Mouse (Mus musculus): ENCODE data around the gene Zg16. TPM values are rescaled to one million over a fixed set of nuclear protein-coding genes. Genes with fewer than 3 reads are reported as not detected.
A peak's percentile ranks its signal among the peaks of the same experiment; 100 is the strongest.

The Zg16 gene
- polyA plus RNA-seq, 1 experiment from 2014 or later = 7.6 TPM

DNA sequence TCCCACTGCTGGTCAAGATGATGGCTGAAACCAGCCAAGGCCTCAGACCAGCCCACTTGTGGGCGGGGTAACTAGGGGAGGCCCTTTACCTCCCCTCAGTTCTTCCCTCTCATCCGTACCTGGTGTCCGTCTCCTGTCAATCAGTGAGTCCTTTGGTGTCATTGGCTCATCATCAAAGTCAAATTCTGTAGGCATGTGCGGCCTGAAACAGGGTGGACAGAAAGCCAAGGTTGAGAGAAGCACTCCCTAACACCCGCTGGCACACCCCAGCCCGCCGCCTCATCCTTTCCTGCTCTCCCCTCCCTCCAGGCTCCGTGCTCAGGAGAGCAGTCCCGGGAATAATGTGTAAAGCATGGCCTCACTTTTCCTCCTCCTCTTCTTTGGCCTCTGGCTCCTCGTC is 71.0 kb downstream of the Zg16 start:
- ATAC-seq = peak; percentile 44
- peak overlapping the region; percentile 87 for H3K9ac ChIP-seq
- H3K4me3 ChIP-seq (replicated peaks) = peak overlapping the region; percentile 68
- H3K27me3 ChIP-seq (replicated peaks) = no peaks in the 10 kb centered on the region
- H3K4me2 ChIP-seq (replicated peaks) = peak overlapping the region; percentile 87
- peaks cover 56% of the 10 kb centered on the region for H3K4me1 ChIP-seq (replicated peaks)
- H3K36me3 ChIP-seq = peaks cover 9% of the 10 kb centered on the region; the same call in 1 of the 2 replicates
- WGBS = 0% methylated on average over 10 of the region's 10 CpGs
- peak overlapping the region; percentile 98 for H3K27ac ChIP-seq
- no peaks in the 10 kb centered on the region for H3K9me3 ChIP-seq

DNA sequence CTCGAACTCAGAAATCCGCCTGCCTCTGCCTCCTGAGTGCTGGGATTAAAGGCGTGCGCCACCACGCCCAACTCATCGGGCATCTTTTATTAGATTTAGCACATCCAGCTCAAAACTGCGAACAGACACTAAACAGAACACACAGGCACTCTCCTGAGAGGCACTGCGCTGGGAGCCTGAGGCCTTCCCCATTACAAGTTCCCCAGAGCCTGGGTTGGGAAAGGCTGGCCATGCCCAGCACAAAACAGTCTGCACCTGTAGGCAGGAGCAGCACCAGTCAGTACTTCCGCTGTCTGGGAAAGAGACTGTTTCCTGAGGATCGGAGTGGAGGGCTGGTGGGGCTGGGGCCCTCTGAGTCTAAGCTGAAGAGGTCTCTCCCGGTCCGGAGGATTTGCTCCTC is 72.1 kb downstream of the Zg16 start:
- no peak overlapping the region for H3K27ac ChIP-seq

DNA sequence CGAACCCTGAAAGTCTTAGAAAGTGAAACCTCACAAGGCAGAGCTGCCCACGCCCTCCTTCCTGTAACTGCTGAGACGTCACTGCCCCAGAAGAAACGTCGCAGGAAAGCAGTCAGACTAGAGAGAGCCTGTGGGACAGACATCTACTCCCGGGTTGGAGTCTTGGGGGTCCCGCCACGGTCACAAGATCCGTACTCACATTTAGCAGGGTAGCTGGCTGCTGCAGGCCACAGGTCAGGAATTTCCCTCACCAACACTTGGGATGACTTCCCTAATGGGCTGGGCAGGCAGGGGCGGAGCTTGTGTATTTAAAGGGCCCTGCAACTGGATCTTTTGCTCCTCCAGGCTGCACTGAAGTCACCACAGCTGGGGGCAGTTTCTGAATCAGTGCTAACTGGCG is 72.8 kb downstream of the Zg16 start, which contains the start of gene Mvp:
Gene Mvp (minus strand): TSS at position 302 of the 400 bp plus-strand sequence.
- Histone ChIP-seq H3K4me1 (replicated peaks) (peaks cover 42% of the 10 kb centered on the region), H3K9me3 (no peaks in the 10 kb centered on the region), H3K27me3 (replicated peaks) (no peaks in the 10 kb centered on the region), H3K4me2 (replicated peaks) (peak within 1 kb of the TSS; percentile 87), H3K9ac (peak within 1 kb of the TSS; percentile 59), H3K36me3 (peaks cover 9% of the 10 kb centered on the region; the same call in 1 of the 2 replicates), H3K4me3 (replicated peaks) (peak within 1 kb of the TSS; percentile 52), H3K27ac (peak within 1 kb of the TSS; percentile 66; the same call in 1 of the 2 replicates)
- 0 out of 2 replicates have a peak, but pooled peaks have one; percentile 16 for ATAC-seq
- 16% methylated on average over 11 of the region's 11 CpGs for WGBS

More for the DNA sequence above, 72.1 kb downstream of the Zg16 start:
- Histone ChIP-seq H3K9ac (0 out of 2 replicates have a peak overlapping the region, but pooled peaks have one; percentile 3), H3K36me3 (peaks cover 9% of the 10 kb centered on the region; the same call in 1 of the 2 replicates), H3K9me3 (no peaks in the 10 kb centered on the region), H3K4me1 (replicated peaks) (peaks cover 45% of the 10 kb centered on the region), H3K4me2 (replicated peaks) (peak overlapping the region; percentile 87), H3K27me3 (replicated peaks) (no peaks in the 10 kb centered on the region), H3K4me3 (replicated peaks) (no peak overlapping the region)
- WGBS = 94% methylated on average over 12 of the region's 12 CpGs
- no peak for ATAC-seq

DNA sequence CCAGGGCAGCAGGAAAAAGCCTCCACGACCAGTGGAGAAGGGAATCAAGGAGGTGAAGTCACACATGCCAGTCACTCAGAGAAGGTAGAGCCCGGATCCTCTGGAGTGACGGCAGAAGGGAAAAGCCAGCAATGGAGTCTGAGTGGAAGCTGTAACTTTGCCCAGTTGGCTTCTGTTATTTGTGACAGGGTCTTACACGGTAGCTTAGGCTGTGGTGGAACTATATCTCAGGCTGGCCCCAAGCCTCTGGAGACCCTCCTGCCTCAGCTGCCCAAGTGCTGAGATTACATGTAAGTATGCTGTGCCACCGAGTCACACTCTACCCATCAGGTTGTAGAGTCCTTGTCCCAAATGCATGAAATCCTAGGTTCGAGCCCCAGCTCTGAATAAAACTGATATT is 73.7 kb downstream of the Zg16 start:
- Histone ChIP-seq H3K27ac (no peak overlapping the region), H3K9ac (no peak overlapping the region), H3K4me1 (replicated peaks) (peaks cover 41% of the 10 kb centered on the region), H3K27me3 (replicated peaks) (no peaks in the 10 kb centered on the region), H3K36me3 (peaks cover 9% of the 10 kb centered on the region; the same call in 1 of the 2 replicates), H3K4me2 (replicated peaks) (peak overlapping the region; percentile 87), H3K9me3 (no peaks in the 10 kb centered on the region), H3K4me3 (replicated peaks) (no peak overlapping the region)
- no peak for ATAC-seq
- WGBS = 92% methylated on average over 6 of the region's 6 CpGs

DNA sequence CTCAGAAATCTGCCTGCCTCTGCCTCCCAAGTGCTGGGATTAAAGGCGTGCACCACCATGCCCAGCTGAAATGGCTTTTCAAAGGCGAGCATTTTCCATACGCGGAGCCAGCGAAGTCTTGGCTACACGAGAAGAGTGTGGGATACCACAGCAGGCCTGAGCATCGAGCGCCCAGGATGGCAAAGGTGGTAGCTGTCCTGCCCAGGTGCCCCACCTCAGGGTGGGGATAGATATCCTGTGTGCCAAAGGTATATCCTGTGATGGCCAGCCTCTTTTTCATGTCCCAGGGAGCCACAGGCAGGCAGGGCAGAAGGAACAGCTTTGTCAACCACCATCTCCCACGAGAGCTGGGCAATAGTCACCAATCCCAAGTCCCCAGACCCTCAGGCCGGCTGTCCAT is 74.3 kb downstream of the Zg16 start:
- H3K4me2 ChIP-seq (replicated peaks) = peak overlapping the region; percentile 87
- peaks cover 38% of the 10 kb centered on the region for H3K4me1 ChIP-seq (replicated peaks)
- WGBS = 93% methylated on average over 10 of the region's 10 CpGs
- H3K27ac ChIP-seq = no peak overlapping the region
- no peaks in the 10 kb centered on the region for H3K27me3 ChIP-seq (replicated peaks)
- H3K9ac ChIP-seq = no peak overlapping the region
- peaks cover 9% of the 10 kb centered on the region; the same call in 1 of the 2 replicates for H3K36me3 ChIP-seq
- ATAC-seq = no peak
- no peaks in the 10 kb centered on the region for H3K9me3 ChIP-seq
- H3K4me3 ChIP-seq (replicated peaks) = no peak overlapping the region

DNA sequence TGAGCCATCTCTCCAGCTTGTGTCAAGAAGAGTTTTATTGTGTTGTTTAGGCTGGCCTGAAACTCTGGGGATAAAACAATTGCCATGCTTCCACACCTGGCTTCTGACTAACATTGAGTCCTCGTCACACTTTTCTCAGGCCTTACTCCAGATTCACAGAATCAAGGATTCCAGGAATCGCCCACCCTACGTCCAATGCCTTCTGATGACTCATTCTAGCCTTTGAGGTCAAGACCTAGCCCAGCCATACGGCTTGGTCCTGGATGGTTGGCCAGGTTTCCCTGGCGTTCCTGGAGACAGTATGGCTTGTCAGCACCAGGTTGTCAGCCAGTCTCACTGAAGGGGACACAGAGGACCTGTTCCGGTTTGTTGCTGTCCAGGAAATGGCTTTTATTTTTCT is 74.8 kb downstream of the Zg16 start:
- ATAC-seq = no peak
- Histone ChIP-seq H3K27ac (no peak overlapping the region), H3K4me3 (replicated peaks) (no peak overlapping the region), H3K36me3 (peaks cover 9% of the 10 kb centered on the region; the same call in 1 of the 2 replicates), H3K27me3 (replicated peaks) (no peaks in the 10 kb centered on the region), H3K4me2 (replicated peaks) (no peak overlapping the region), H3K9ac (no peak overlapping the region), H3K4me1 (replicated peaks) (peaks cover 39% of the 10 kb centered on the region), H3K9me3 (no peaks in the 10 kb centered on the region)
- WGBS = 87% methylated on average over 6 of the region's 6 CpGs

DNA sequence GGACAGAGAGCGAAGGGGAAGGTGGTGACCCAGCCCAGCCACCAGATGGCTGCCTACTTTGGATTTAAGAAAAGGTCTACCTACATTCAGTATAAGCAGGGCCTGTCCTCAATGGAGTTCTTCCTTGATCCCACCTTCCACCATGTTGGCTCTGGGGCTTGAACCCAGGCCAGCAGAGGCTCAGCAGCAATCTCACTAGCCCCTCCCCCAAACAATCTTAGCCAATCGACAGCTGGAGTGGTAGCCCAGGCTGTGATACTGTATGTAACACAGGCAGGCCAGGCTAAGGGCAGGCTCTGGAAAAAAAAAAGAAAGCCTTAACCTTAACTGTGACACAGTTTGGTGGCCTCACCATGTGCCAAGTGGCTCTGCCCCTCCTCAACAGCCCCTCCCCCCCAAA is 75.4 kb downstream of the Zg16 start:
- no peak overlapping the region for H3K4me3 ChIP-seq (replicated peaks)
- 75% methylated on average over 2 of the region's 2 CpGs for WGBS
- peaks cover 39% of the 10 kb centered on the region for H3K4me1 ChIP-seq (replicated peaks)
- ATAC-seq = no peak
- no peak overlapping the region for H3K9ac ChIP-seq
- peaks cover 9% of the 10 kb centered on the region; the same call in 1 of the 2 replicates for H3K36me3 ChIP-seq
- H3K4me2 ChIP-seq (replicated peaks) = no peak overlapping the region; the same call in 1 of the 2 replicates
- no peaks in the 10 kb centered on the region for H3K27me3 ChIP-seq (replicated peaks)
- no peaks in the 10 kb centered on the region for H3K9me3 ChIP-seq
- H3K27ac ChIP-seq = peak overlapping the region; percentile 7; the same call in 1 of the 2 replicates

DNA sequence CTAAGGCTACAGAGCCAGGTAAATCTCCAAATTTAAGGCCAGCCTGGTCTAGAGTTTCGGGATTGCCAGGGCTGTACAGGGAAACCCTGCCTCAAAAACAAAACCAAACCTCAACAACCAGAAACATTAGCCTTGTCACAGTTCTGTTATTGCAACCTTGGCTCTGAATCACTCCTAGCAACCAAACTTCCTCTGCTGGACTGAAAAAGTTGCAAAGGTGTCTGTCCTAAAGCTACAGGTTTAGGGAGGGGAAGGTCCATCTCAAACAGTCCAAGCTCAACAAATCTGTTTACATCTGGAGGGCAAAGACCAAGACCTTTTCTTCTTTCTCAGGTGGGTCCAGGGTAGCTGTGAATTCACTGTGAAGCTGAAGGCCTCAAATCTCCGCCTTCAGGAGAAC is 76.1 kb downstream of the Zg16 start:
- peaks cover 39% of the 10 kb centered on the region for H3K4me1 ChIP-seq (replicated peaks)
- no peaks in the 10 kb centered on the region for H3K27me3 ChIP-seq (replicated peaks)
- H3K27ac ChIP-seq = 0 out of 2 replicates have a peak overlapping the region, but pooled peaks have one; percentile 7
- no peak overlapping the region for H3K9ac ChIP-seq
- H3K4me2 ChIP-seq (replicated peaks) = no peak overlapping the region; the same call in 1 of the 2 replicates
- no peaks in the 10 kb centered on the region for H3K9me3 ChIP-seq
- no peak overlapping the region for H3K4me3 ChIP-seq (replicated peaks)
- ATAC-seq = no peak
- peaks cover 9% of the 10 kb centered on the region; the same call in 1 of the 2 replicates for H3K36me3 ChIP-seq
- WGBS = 98% methylated on average over 2 of the region's 2 CpGs

DNA sequence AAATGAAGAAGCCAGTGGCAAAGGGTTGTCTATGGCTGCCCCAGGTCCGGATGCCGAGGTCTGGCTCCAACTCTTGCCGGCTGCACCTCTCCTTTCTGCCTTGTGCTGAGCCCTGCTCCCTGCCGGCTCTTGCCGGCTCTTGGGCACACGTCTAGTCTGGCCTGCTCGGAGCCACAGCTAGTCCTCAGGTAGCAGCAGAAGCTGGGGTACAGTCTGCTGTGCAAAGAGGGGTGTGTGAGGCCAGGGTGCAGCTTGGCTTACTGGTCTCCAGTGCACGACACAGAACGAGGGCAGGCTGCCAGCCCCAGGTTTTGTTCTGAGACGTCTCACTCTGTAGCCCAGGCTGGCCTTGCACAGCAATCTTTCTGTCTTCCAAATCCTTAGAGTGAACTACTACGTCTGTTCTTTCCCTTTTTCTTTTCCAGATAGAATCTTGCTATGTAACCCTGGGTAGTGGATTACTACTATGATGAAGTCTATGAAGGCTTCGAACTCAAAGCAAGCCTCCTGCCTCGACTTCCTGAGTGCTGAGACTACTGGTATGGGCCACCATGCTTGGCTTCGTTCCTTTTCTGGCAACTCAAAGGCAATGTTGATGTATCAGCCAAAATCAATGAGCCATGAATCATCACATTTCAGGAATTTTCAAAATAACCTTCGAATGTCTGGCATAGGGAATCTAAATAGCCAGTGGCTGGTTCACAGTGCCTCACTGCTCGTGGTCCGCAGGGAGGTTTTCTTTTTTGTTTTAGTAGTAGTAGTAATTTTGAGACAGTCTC is 77.6 kb downstream of the Zg16 start:
- 78% methylated on average over 17 of the region's 17 CpGs for WGBS
- Histone ChIP-seq H3K27me3 (replicated peaks) (no peaks in the 10 kb centered on the region), H3K4me3 (replicated peaks) (no peak overlapping the region), H3K9ac (peak overlapping the region; percentile 18), H3K36me3 (0 out of 2 replicates have a peak, but pooled peaks cover 3% of the 10 kb centered on the region), H3K4me1 (replicated peaks) (peaks cover 26% of the 10 kb centered on the region), H3K4me2 (replicated peaks) (peak overlapping the region; percentile 10; the same call in 1 of the 2 replicates), H3K27ac (peak overlapping the region; percentile 93), H3K9me3 (no peaks in the 10 kb centered on the region)
- ATAC-seq = 0 out of 2 replicates have a peak, but pooled peaks have one; percentile 3

DNA sequence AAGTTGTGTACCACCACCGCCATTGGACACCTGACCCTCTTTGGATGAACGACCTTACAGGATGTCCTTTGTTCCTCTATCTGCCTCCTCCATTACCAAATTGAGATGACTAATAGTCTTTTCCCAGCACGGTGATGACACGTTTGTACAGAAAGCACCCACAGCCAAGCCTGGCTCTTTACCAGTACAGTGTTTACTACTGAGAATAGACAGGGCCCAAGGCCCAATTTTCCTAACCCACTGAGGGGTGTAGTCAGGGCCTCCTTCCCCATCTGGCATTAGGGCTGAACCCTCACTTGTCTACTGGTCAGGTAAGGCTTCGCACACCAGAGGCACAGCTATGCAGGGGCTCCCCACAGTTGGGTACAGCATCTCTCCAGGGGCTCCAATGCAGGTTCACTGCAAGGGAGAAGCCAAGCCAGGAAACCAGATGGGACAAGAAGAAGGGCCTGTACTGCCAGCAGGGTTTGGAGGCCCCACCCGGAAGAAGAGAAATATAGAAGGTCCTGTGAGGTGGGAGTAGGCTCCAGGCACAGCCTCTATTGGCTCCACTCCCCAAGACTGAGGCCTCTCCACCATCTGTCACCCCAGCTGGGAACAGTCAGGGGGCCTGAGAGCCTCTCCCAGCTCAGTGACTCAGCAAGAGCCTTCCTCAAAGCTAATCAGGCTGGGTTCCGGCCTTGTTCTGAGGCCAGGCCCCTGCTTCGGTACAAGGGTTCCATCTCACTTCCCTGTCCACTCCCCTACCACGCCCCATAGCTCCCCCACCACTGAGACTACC is 78.7 kb downstream of the Zg16 start:
- peaks cover 23% of the 10 kb centered on the region for H3K4me1 ChIP-seq (replicated peaks)
- H3K27me3 ChIP-seq (replicated peaks) = no peaks in the 10 kb centered on the region
- H3K9ac ChIP-seq = peak overlapping the region; percentile 18
- no peak overlapping the region for H3K4me3 ChIP-seq (replicated peaks)
- H3K4me2 ChIP-seq (replicated peaks) = peak overlapping the region; percentile 41
- 0 out of 2 replicates have a peak, but pooled peaks cover 3% of the 10 kb centered on the region for H3K36me3 ChIP-seq
- peak overlapping the region; percentile 93 for H3K27ac ChIP-seq
- no peaks in the 10 kb centered on the region for H3K9me3 ChIP-seq
- WGBS = 37% methylated on average over 9 of the region's 9 CpGs
- ATAC-seq = peak; percentile 97

DNA sequence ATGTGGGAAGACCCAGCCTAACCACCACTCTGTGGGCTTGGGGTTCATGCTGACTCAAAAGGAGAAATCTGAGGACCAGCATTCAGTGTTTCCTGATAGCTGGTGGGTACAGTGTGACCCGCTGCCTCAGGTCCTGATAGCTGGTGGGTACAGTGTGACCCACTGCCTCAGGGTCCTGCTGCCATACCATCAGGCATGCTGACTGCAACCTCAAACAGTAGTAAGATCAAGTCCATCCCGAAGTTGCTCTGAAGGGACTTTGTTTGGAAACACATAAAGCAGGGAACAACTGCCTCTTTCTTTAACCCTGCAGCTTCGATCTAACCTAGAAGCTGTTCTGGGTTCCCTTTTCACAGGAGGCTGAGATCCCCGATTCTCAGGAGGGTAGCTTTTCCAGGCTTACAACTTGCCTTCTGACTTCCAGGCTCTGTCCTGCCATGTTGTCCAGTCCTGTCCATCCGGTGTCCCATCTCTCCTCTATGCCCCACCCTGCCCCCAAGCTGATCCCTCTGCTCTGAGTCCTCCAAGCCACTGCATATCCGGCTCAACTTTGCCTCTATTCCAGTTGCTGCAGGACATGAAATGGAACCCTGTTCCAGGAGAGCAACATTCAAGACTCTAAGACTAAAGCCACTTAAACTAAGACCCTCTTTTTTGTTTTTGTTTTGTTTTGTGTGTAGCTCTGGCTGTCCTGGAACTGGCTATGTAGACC is 79.7 kb downstream of the Zg16 start:
- no peak for ATAC-seq
- WGBS = 84% methylated on average over 6 of the region's 6 CpGs
- peak overlapping the region; percentile 93 for H3K27ac ChIP-seq

More for the DNA sequence above, 79.7 kb downstream of the Zg16 start:
- Histone ChIP-seq H3K36me3 (no peaks in the 10 kb centered on the region), H3K4me2 (replicated peaks) (no peak overlapping the region), H3K4me1 (replicated peaks) (peaks cover 23% of the 10 kb centered on the region), H3K4me3 (replicated peaks) (no peak overlapping the region), H3K9me3 (no peaks in the 10 kb centered on the region), H3K9ac (no peak overlapping the region; the same call in 1 of the 2 replicates), H3K27me3 (replicated peaks) (no peaks in the 10 kb centered on the region)
